Mouse (Mus musculus): ENCODE measurements around the gene Nhsl1.

DNA sequence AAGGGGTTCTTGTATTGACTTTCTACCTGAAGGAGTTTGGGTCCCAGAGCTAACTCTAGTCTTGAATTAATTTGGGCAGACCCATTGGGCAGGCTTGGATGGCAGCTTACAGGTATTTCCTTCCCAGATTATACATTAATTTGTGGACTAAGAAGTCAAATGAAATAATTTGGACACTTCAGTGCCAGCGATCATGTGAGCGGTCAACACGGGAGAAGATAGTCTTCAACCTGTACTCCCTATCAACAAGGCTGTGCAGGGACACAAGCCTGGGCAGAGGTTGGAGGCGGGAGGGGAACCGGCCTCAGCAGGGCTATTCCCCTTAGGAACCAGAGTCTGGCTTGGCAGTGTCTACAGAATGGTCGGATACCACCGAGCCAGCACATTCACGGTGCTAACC lies 49.3 kb downstream of the Nhsl1 start:
- TF ChIP-seq CTCF (IDR thresholded peaks at IDR 0.05; ENCODE audit: low read depth, low read length) (no peak), POLR2AphosphoS5 (IDR thresholded peaks at IDR 0.05; ENCODE audit: insufficient replicate concordance, low read depth, low read length) (no peak), TAL1 (conservative IDR thresholded peaks at IDR 0.05; ENCODE audit: low read depth, low read length) (no peak)
